Mouse (Mus musculus) MEL (cell line): ENCODE results near the gene Ppp1cc. TPM values are rescaled to one million over a fixed set of nuclear protein-coding genes. Genes with fewer than 3 reads are reported as not detected.

Experiments
- DNase-seq: peaks from one replicate; pipeline ENCODE4 v3.0.0; 2011; ENCODE audit warnings: low read depth, low spot score
- H3K27ac ChIP-seq: 2 replicates; pipeline ENCODE4 v1.5.1; 2012; ENCODE audit warnings: low read depth, mild to moderate bottlenecking, control low read depth, low read length, moderate library complexity; ENCODE audit not compliant: control insufficient read depth
- H3K27me3 ChIP-seq, 2 experiments: fragments of 150-350 bp in 1 of 2; sonication (generic) in 1 of 2; 2 replicates each; pipeline ENCODE4 v1.6.1; 2012; ENCODE audit warnings: low read length in 2 of 2, mild to moderate bottlenecking in 2 of 2, improper control_type of control experiment in 1 of 2, moderate library complexity in 1 of 2; ENCODE audit not compliant: insufficient read depth in 2 of 2, control insufficient read depth in 1 of 2
- H3K36me3 ChIP-seq, 2 experiments: 2 replicates each; pipeline ENCODE4 v1.6.1; 2012 to 2014; ENCODE audit warnings: low read length in 2 of 2, improper control_type of control experiment in 1 of 2, inconsistent platforms in 1 of 2, mild to moderate bottlenecking in 1 of 2; ENCODE audit not compliant: insufficient read depth in 2 of 2, control insufficient read depth in 1 of 2
- H3K4me1 ChIP-seq, 2 experiments: fragments of 150-350 bp in 1 of 2; sonication (generic) in 1 of 2; 2 replicates each; pipeline ENCODE4 v1.6.1; 2012; ENCODE audit warnings: low read length in 2 of 2, improper control_type of control experiment in 1 of 2, mild to moderate bottlenecking in 1 of 2; ENCODE audit not compliant: insufficient read depth in 2 of 2, control insufficient read depth in 1 of 2
- H3K4me3 ChIP-seq, 2 experiments: fragments of 150-350 bp in 1 of 2; sonication (generic) in 1 of 2; 2 replicates each; pipeline ENCODE4 v1.5.1; 2012; ENCODE audit warnings: low read depth in 2 of 2, low read length in 2 of 2, mild to moderate bottlenecking in 2 of 2, moderate library complexity in 2 of 2, control low read depth in 1 of 2, improper control_type of control experiment in 1 of 2; ENCODE audit not compliant: control insufficient read depth in 1 of 2, insufficient read depth in 1 of 2
- H3K79me2 ChIP-seq: 2 replicates; pipeline ENCODE4 v1.6.1; 2012; ENCODE audit warnings: mild to moderate bottlenecking, low read length, moderate library complexity; ENCODE audit not compliant: control insufficient read depth, poor library complexity, insufficient read depth
- H3K9ac ChIP-seq: 2 replicates; pipeline ENCODE4 v1.6.1; 2012; ENCODE audit warnings: low read depth, mild to moderate bottlenecking, control low read depth, low read length, moderate library complexity; ENCODE audit not compliant: control insufficient read depth, poor library complexity, severe bottlenecking
- H3K9me3 ChIP-seq: fragments of 150-350 bp; sonication (generic); replicated peaks from 2 replicates; pipeline ENCODE4 v1.6.1; 2012; ENCODE audit warnings: mild to moderate bottlenecking, low read length, improper control_type of control experiment, moderate library complexity; ENCODE audit not compliant: insufficient read depth
- BHLHE40 ChIP-seq: IDR thresholded peaks from 2 replicates; pipeline ENCODE4 v1.6.1; 2012; ENCODE audit warnings: low read depth, mild to moderate bottlenecking, inconsistent platforms, low read length, improper control_type of control experiment, borderline replicate concordance
- CHD1 ChIP-seq: IDR thresholded peaks from 2 replicates; pipeline ENCODE4 v1.6.1; 2012; ENCODE audit warnings: low read depth, mild to moderate bottlenecking, inconsistent platforms, low read length, improper control_type of control experiment
- CHD2 ChIP-seq: IDR thresholded peaks from 2 replicates; pipeline ENCODE4 v1.6.1; 2011; ENCODE audit warnings: low read length, improper control_type of control experiment
- CTCF ChIP-seq, 3 experiments: IDR thresholded peaks in 2 of 3; conservative IDR thresholded peaks in 1 of 3; 2 replicates each; pipeline ENCODE4 v1.5.1; 2011 to 2012; ENCODE audit warnings: low read length in 3 of 3, low read depth in 2 of 3, mild to moderate bottlenecking in 2 of 3, improper control_type of control experiment in 1 of 3, inconsistent platforms in 1 of 3, mixed read lengths in 1 of 3, moderate library complexity in 1 of 3; ENCODE audit not compliant: control insufficient read depth in 1 of 3, insufficient read depth in 1 of 3, poor library complexity in 1 of 3, severe bottlenecking in 1 of 3
- E2F4 ChIP-seq: IDR thresholded peaks from 2 replicates; pipeline ENCODE4 v1.6.1; 2011; ENCODE audit warnings: low read depth, low read length, improper control_type of control experiment, borderline replicate concordance
- ELF1 ChIP-seq: IDR thresholded peaks from 2 replicates; pipeline ENCODE4 v1.6.1; 2014; ENCODE audit warnings: low read depth, mild to moderate bottlenecking, inconsistent platforms, low read length, improper control_type of control experiment, moderate library complexity
- EP300 ChIP-seq, 2 experiments: IDR thresholded peaks; 2 replicates each; pipeline ENCODE4 v1.6.1; 2011; ENCODE audit warnings: improper control_type of control experiment in 2 of 2, low read length in 2 of 2, low read depth in 1 of 2, mild to moderate bottlenecking in 1 of 2
- ETS1 ChIP-seq: IDR thresholded peaks from 2 replicates; pipeline ENCODE4 v1.6.1; 2012; ENCODE audit warnings: low read depth, mild to moderate bottlenecking, inconsistent platforms, low read length, improper control_type of control experiment, moderate library complexity
- GABPA ChIP-seq: IDR thresholded peaks from 2 replicates; pipeline ENCODE4 v1.6.1; 2012; ENCODE audit warnings: low read depth, mild to moderate bottlenecking, inconsistent platforms, low read length, improper control_type of control experiment, moderate library complexity
- GATA1 ChIP-seq: IDR thresholded peaks from 2 replicates; pipeline ENCODE4 v1.6.1; 2011; ENCODE audit warnings: low read depth, low read length, improper control_type of control experiment
- HCFC1 ChIP-seq: IDR thresholded peaks from 2 replicates; pipeline ENCODE4 v1.6.1; 2012; ENCODE audit warnings: low read depth, mild to moderate bottlenecking, inconsistent platforms, low read length, improper control_type of control experiment, moderate library complexity
- KAT2A ChIP-seq: conservative IDR thresholded peaks from 2 replicates; pipeline ENCODE4 v1.6.1; 2012; ENCODE audit warnings: low read depth, low read length, improper control_type of control experiment, inconsistent platforms
- MAFK ChIP-seq: IDR thresholded peaks from 2 replicates; pipeline ENCODE4 v1.6.1; 2011; ENCODE audit warnings: low read depth, mild to moderate bottlenecking, low read length, improper control_type of control experiment, borderline replicate concordance
- MAX ChIP-seq: IDR thresholded peaks from 2 replicates; pipeline ENCODE4 v1.6.1; 2011; ENCODE audit warnings: low read length, improper control_type of control experiment
- MAZ ChIP-seq: IDR thresholded peaks from 2 replicates; pipeline ENCODE4 v1.6.1; 2012; ENCODE audit warnings: low read depth, mild to moderate bottlenecking, inconsistent platforms, low read length, improper control_type of control experiment
- MEF2A ChIP-seq: IDR thresholded peaks from 2 replicates; pipeline ENCODE4 v1.6.1; 2014; ENCODE audit warnings: low read depth, mild to moderate bottlenecking, inconsistent platforms, low read length, improper control_type of control experiment; ENCODE audit not compliant: poor library complexity, insufficient replicate concordance, severe bottlenecking; ENCODE audit errors: extremely low read depth
- MXI1 ChIP-seq: IDR thresholded peaks from 2 replicates; pipeline ENCODE4 v1.6.1; 2011; ENCODE audit warnings: mild to moderate bottlenecking, low read depth, low read length, improper control_type of control experiment
- MYC ChIP-seq: IDR thresholded peaks from 2 replicates; pipeline ENCODE4 v1.6.1; 2011; ENCODE audit warnings: low read depth, mild to moderate bottlenecking, low read length, improper control_type of control experiment, moderate library complexity
- NELFE ChIP-seq: IDR thresholded peaks from 2 replicates; pipeline ENCODE4 v1.6.1; 2011; ENCODE audit warnings: low read depth, low read length, improper control_type of control experiment
- NRF1 ChIP-seq: IDR thresholded peaks from 2 replicates; pipeline ENCODE4 v1.6.1; 2014; ENCODE audit warnings: low read depth, mild to moderate bottlenecking, inconsistent platforms, low read length, improper control_type of control experiment, moderate library complexity; ENCODE audit not compliant: poor library complexity, insufficient read depth, severe bottlenecking
- POLR2A ChIP-seq, 2 experiments: IDR thresholded peaks; 2 replicates each; pipeline ENCODE4 v1.6.1; 2011 to 2012; ENCODE audit warnings: low read length in 2 of 2, mild to moderate bottlenecking in 2 of 2, control low read depth in 1 of 2, improper control_type of control experiment in 1 of 2, low read depth in 1 of 2, moderate library complexity in 1 of 2; ENCODE audit not compliant: control insufficient read depth in 1 of 2, insufficient read depth in 1 of 2, poor library complexity in 1 of 2
- RAD21 ChIP-seq: IDR thresholded peaks from 2 replicates; pipeline ENCODE4 v1.6.1; 2011; ENCODE audit warnings: mild to moderate bottlenecking, low read depth, low read length, improper control_type of control experiment
- SMC3 ChIP-seq: IDR thresholded peaks from 2 replicates; pipeline ENCODE4 v1.6.1; 2011; ENCODE audit warnings: low read depth, low read length, improper control_type of control experiment
- TAL1 ChIP-seq: IDR thresholded peaks from 2 replicates; pipeline ENCODE4 v1.6.1; 2012; ENCODE audit warnings: mild to moderate bottlenecking, inconsistent platforms, low read length, moderate library complexity, mixed read lengths
- USF1 ChIP-seq: IDR thresholded peaks from 2 replicates; pipeline ENCODE4 v1.6.1; 2014; ENCODE audit warnings: low read depth, mild to moderate bottlenecking, inconsistent platforms, low read length, improper control_type of control experiment, moderate library complexity
- ZC3H11A ChIP-seq: IDR thresholded peaks from 2 replicates; pipeline ENCODE4 v1.6.1; 2012; ENCODE audit warnings: low read depth, mild to moderate bottlenecking, inconsistent platforms, low read length, improper control_type of control experiment
- ZKSCAN1 ChIP-seq: IDR thresholded peaks from 2 replicates; pipeline ENCODE4 v1.6.1; 2012; ENCODE audit warnings: low read depth, mild to moderate bottlenecking, inconsistent platforms, low read length, improper control_type of control experiment, moderate library complexity
- polyA plus RNA-seq, 2 experiments: library from polyadenylated mRNA; stranded (reverse) in 1 of 2; unstranded in 1 of 2; fragments of >175 nt in 1 of 2; fragments of >200 nt in 1 of 2; gene quantifications; 2 replicates each; pipeline versions ENCODE4 v1.2.1 to v1.2.4; 2012; ENCODE audit warnings: low replicate concordance in 2 of 2, low read depth in 1 of 2; ENCODE audit not compliant: insufficient read length in 2 of 2, insufficient read depth in 1 of 2, missing spikeins in 1 of 2
- total RNA-seq: library from RNA; depleted of rRNA; stranded (reverse); fragments of 300-350 nt; gene quantifications from 2 replicates; pipeline ENCODE4 v1.2.3, GENCODE M21; 2012

The Ppp1cc gene
- total and polyA plus RNA-seq, 3 experiments = 305 to 420 TPM; not detected in 1

- Histone ChIP-seq H3K9me3 (no peaks in the 10 kb centered on the region), H3K27me3 (no peaks in the 10 kb centered on the region), H3K9ac (no peak overlapping the region), H3K4me3 (no peak overlapping the region), H3K79me2 (no peaks in the 10 kb centered on the region), H3K27ac (no peak overlapping the region), H3K4me1 (peaks cover 0 to 8% of the 10 kb centered on the region in 2 experiments; a peak in 2 of 4 replicates), H3K36me3 (peaks cover 0 to 3% of the 10 kb centered on the region in 2 experiments; a peak in 2 of 4 replicates)
- no peak for DNase-seq
- TF ChIP-seq SMC3 (no peak), ZC3H11A (no peak), MAFK (no peak), E2F4 (no peak), CHD1 (no peak), BHLHE40 (no peak), MAZ (no peak), KAT2A (no peak), CHD2 (no peak), ZKSCAN1 (no peak), GABPA (no peak), ELF1 (no peak), MXI1 (no peak)
Measured at GRCm38 (mm10) chr5:122190465-122190864, 32.4 kb downstream of the Ppp1cc start.

- no peak for DNase-seq
- H3K4me1 ChIP-seq = peaks cover 0 to 8% of the 10 kb centered on the region in 2 experiments; a peak in 2 of 4 replicates
Measured at GRCm38 (mm10) chr5:122191269-122192063, 33.4 kb downstream of the Ppp1cc start.

More at GRCm38 (mm10) chr5:122191269-122192063, 33.4 kb downstream of the Ppp1cc start:
- TF ChIP-seq E2F4 (no peak), BHLHE40 (no peak), CTCF (IDR thresholded peaks at IDR 0.05 in 2 of 3, conservative IDR thresholded peaks at IDR 0.05 in 1 of 3; ENCODE audit: control insufficient read depth in 1 of 3, insufficient read depth in 1 of 3, low read depth in 2 of 3, low read length in 3 of 3, poor library complexity in 1 of 3, severe bottlenecking in 1 of 3) (no peak), MAX (no peak), NELFE (no peak), RAD21 (no peak), CHD2 (no peak), HCFC1 (no peak), MYC (no peak), POLR2A (IDR thresholded peaks at IDR 0.05; ENCODE audit: control insufficient read depth in 1 of 2, insufficient read depth in 1 of 2, low read depth in 1 of 2, low read length in 2 of 2, poor library complexity in 1 of 2) (no peak), NRF1 (no peak), ELF1 (no peak), TAL1 (no peak), USF1 (no peak), ETS1 (no peak), MAZ (no peak), MEF2A (no peak), GATA1 (no peak), EP300 (IDR thresholded peaks at IDR 0.05; ENCODE audit: low read depth in 1 of 2, low read length in 2 of 2) (no peak), GABPA (no peak)
- H3K27ac ChIP-seq = no peak overlapping the region
- H3K27me3 ChIP-seq = no peaks in the 10 kb centered on the region
- no peak overlapping the region for H3K4me3 ChIP-seq
- no peaks in the 10 kb centered on the region for H3K9me3 ChIP-seq
- no peaks in the 10 kb centered on the region for H3K79me2 ChIP-seq
- H3K9ac ChIP-seq = no peak overlapping the region
- peaks cover 0 to 3% of the 10 kb centered on the region in 2 experiments; a peak in 2 of 4 replicates for H3K36me3 ChIP-seq
